Mouse (Mus musculus): ENCODE measurements around the gene Hnf4a. TPM values are rescaled to one million over a fixed set of nuclear protein-coding genes. Genes with fewer than 3 reads are reported as not detected.
"Not testable (repeated sequence)": the region's sequence is repeated elsewhere in the genome, so short reads cannot be mapped to it uniquely, and the experiment has no call there.

Gene Hnf4a
- 0.34 TPM in 1 of 2 replicates, not detected in the other for polyA plus RNA-seq (2015; fragmentation: Nextera tagmentation; extraction: Ambion mirVana)

DNA sequence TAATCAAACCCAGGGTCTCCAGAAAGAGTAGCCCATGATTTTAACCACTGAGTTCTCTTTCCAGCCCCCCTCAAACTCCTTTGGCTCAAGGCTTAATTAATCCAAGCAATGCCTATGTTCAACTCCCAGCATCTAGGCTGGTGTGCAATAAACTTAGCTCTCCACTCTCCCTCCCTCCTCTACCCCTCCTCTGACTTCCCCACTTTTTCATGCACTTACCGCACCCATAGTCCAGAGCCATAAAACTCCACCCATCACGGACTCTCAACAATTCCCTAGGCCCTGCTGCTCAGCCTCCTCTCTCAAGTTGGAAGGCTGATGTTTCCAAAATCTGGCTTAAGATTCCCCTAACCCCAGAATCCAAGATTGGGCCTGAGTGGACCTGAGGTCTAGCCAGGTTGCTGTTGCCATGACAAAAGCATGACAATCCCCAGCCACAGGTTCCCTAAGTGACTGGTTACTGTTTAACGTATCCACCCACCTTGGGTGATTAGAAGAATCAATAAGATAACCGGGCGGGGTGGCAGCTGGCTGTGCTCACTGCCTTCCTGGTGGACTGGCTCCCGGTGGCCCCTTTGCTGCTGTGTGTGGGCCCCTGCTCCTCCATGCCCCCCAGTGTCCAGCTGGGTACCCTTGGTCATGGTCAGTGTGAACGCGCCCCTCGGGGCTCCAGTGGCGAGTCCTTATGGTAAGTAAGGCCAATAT lies at the start of gene Hnf4a:
Gene Hnf4a, plus strand, starts transcription at position 509 of the 705 bp plus-strand sequence.
- H3K9ac ChIP-seq (ENCODE audit: low read length), result no peak within 1 kb of the TSS
- H3K4me2 ChIP-seq (ENCODE audit: low read depth, low read length), result no peak within 1 kb of the TSS
- 73% methylated on average over 10 of the region's 10 CpGs for WGBS
- no peak for ATAC-seq (ENCODE audit: low read depth)
- H3K4me1 ChIP-seq (replicated peaks; ENCODE audit: control insufficient read depth, insufficient read depth, low read length), result no peaks in the 10 kb centered on the region
- H3K4me3 ChIP-seq (ENCODE audit: low read length), result no peak within 1 kb of the TSS
- no peaks in the 10 kb centered on the region for H3K27me3 ChIP-seq (ENCODE audit: control insufficient read depth, insufficient read depth, low read depth, low read length)
- H3K36me3 ChIP-seq (ENCODE audit: control insufficient read depth, insufficient read depth, low read length), result no peaks in the 10 kb centered on the region
- H3K9me3 ChIP-seq (ENCODE audit: control insufficient read depth, low read length), result no peaks in the 10 kb centered on the region
- no peak within 1 kb of the TSS for H3K27ac ChIP-seq (ENCODE audit: low read length)

DNA sequence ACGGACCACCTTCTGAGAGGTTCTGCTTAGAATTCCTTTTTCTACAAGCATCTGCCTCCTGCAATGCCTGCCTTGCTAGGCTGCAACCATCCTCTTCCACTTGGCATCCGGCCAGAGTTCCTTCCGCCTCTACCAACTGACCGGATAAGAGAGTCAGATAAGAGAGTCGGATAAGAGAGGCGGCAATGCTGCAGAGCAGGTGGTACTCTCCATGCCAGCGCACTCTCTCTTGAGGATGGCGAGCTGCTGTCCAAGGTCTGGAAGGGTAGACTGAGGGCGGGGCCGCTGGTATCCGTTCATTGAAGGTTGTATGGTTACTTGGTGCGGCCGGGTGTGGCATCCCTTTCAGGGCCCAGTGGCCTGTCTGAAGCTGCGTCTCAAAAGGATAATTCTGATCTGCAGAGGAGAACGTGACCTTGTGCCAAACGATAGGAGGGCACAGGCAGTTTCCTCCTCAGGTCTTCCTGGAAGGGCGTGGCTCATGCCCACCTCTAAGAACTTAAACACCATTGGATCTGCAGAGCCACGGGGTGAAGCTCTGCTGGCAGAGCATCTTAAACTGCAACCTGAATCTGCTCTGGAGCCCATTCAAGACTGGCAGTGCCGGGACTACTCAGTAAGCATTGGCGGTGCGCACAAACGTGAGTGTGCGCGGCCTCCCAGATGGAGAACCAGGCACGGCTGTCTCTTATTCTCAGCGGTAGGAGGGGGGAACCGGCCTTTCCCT lies 47.9 kb upstream of the Hnf4a start:
- no peak overlapping the region for H3K9ac ChIP-seq (ENCODE audit: low read length)
- H3K4me2 ChIP-seq (ENCODE audit: low read depth, low read length), result no peak overlapping the region
- no peaks in the 10 kb centered on the region for H3K4me1 ChIP-seq (replicated peaks; ENCODE audit: control insufficient read depth, insufficient read depth, low read length)
- peaks cover 4% of the 10 kb centered on the region; the same call in 1 of the 2 replicates for H3K27me3 ChIP-seq (ENCODE audit: control insufficient read depth, insufficient read depth, low read depth, low read length)
- no peak for ATAC-seq (ENCODE audit: low read depth)
- no peak overlapping the region for H3K27ac ChIP-seq (ENCODE audit: low read length)
- H3K36me3 ChIP-seq (ENCODE audit: control insufficient read depth, insufficient read depth, low read length), result no peaks in the 10 kb centered on the region
- 29% methylated on average over 27 of the region's 27 CpGs for WGBS
- no peaks in the 10 kb centered on the region for H3K9me3 ChIP-seq (ENCODE audit: control insufficient read depth, low read length)
- H3K4me3 ChIP-seq (ENCODE audit: low read length), result no peak overlapping the region

DNA sequence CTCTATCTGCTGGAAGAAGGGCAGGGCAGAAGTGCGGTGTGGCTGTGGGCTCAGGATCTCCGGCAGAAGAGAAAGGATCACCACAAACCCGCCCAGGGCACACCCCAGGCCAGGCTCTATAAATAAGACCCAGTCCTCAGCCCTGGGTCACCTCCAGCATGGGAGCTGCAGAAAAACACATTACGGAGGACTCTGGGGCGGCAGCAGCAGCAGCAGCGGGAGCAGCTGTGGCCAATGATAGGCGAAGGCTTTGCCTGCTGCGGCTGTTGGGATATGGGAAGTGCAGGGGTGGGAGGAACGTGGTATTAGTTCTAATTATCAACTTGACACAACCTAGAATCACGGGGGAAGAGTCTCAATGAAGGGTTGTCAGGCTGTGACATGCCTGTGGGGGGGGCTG lies 47.2 kb upstream of the Hnf4a start:
- 37% methylated on average over 10 of the region's 10 CpGs for WGBS
- ATAC-seq (ENCODE audit: low read depth), result no peak
- H3K9me3 ChIP-seq (ENCODE audit: control insufficient read depth, low read length), result no peaks in the 10 kb centered on the region
- H3K27me3 ChIP-seq (ENCODE audit: control insufficient read depth, insufficient read depth, low read depth, low read length), result peaks cover 4% of the 10 kb centered on the region; the same call in 1 of the 2 replicates
- no peak overlapping the region for H3K4me2 ChIP-seq (ENCODE audit: low read depth, low read length)
- no peak overlapping the region for H3K27ac ChIP-seq (ENCODE audit: low read length)
- no peaks in the 10 kb centered on the region for H3K36me3 ChIP-seq (ENCODE audit: control insufficient read depth, insufficient read depth, low read length)
- no peak overlapping the region for H3K9ac ChIP-seq (ENCODE audit: low read length)
- H3K4me3 ChIP-seq (ENCODE audit: low read length), result no peak overlapping the region
- no peaks in the 10 kb centered on the region for H3K4me1 ChIP-seq (replicated peaks; ENCODE audit: control insufficient read depth, insufficient read depth, low read length)

DNA sequence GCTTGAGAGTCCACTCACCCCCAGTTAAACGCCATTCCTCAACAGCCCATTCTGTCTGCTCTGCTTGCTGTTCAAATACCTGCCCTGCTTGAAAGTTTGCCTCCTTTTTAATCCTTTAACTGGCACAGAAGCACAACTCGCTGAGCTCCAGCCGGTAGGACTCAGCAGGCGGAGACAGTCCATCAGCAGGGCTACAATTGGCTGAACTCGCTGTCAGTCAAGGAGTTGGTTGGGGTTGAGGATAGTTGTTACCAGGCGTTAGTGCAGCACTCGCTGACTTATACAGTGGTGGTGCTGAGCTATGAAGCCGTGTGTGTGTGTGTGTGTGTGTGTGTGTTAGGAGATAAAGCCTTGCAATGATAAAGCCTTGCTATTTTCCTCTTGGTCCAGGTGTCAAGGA lies 46.0 kb upstream of the Hnf4a start:
- no peak for ATAC-seq (ENCODE audit: low read depth)
- Histone ChIP-seq H3K4me1 (replicated peaks; ENCODE audit: control insufficient read depth, insufficient read depth, low read length) (no peaks in the 10 kb centered on the region), H3K4me2 (ENCODE audit: low read depth, low read length) (no peak overlapping the region), H3K9me3 (ENCODE audit: control insufficient read depth, low read length) (no peaks in the 10 kb centered on the region), H3K27me3 (ENCODE audit: control insufficient read depth, insufficient read depth, low read depth, low read length) (peaks cover 4% of the 10 kb centered on the region; the same call in 1 of the 2 replicates), H3K36me3 (ENCODE audit: control insufficient read depth, insufficient read depth, low read length) (no peaks in the 10 kb centered on the region), H3K4me3 (ENCODE audit: low read length) (no peak overlapping the region), H3K9ac (ENCODE audit: low read length) (no peak overlapping the region), H3K27ac (ENCODE audit: low read length) (no peak overlapping the region)
- 84% methylated on average over 8 of the region's 8 CpGs for WGBS

DNA sequence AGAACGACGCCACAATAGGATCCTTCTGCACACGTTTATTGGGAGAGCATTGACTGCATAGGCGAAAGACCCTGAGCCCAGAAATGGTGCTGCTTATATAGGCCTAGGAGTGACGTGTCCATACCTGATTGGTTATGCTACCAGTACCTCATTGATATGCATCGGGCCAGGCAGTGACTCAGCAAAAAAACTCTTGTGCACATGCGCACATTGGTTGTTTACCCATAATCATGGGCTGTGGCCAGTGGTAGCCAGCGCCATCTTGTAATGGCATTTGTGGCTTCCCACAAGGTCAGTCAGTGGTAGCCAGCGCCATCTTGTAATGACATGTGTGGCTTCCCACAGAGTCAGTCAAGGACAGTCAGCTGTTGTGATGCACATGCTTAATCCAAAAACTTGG lies 45.3 kb upstream of the Hnf4a start:
- ATAC-seq (ENCODE audit: low read depth); H3K4me1 ChIP-seq (replicated peaks; ENCODE audit: control insufficient read depth, insufficient read depth, low read length); H3K4me3 ChIP-seq (ENCODE audit: low read length); H3K4me2 ChIP-seq (ENCODE audit: low read depth, low read length); H3K9me3 ChIP-seq (ENCODE audit: control insufficient read depth, low read length); H3K27me3 ChIP-seq (ENCODE audit: control insufficient read depth, insufficient read depth, low read depth, low read length); H3K27ac ChIP-seq (ENCODE audit: low read length); H3K9ac ChIP-seq (ENCODE audit: low read length); H3K36me3 ChIP-seq (ENCODE audit: control insufficient read depth, insufficient read depth, low read length): not testable (repeated sequence)
- 91% methylated on average over 9 of the region's 9 CpGs for WGBS

DNA sequence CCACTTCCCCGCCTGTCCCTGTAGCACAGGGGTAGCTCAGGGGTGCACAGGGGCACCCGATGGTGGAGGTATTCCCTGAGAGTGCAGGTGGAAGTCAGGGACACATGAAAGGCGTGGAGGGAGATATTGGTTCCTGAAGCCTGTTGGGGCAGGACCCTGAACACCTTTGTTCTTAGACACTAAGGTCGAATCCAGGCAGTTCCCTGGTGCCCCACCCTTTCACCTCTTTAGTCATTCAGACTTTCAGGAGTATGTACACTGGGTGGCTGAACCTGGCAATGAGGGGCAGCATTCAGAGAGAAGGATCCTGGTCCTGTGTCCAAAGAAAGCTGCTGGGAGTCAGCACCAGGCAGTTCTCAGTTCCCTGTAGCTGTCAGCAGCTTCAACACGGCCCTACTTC lies 44.2 kb upstream of the Hnf4a start:
- Histone ChIP-seq H3K9ac (ENCODE audit: low read length) (no peak overlapping the region), H3K9me3 (ENCODE audit: control insufficient read depth, low read length) (no peaks in the 10 kb centered on the region), H3K4me3 (ENCODE audit: low read length) (no peak overlapping the region), H3K4me1 (replicated peaks; ENCODE audit: control insufficient read depth, insufficient read depth, low read length) (no peaks in the 10 kb centered on the region), H3K4me2 (ENCODE audit: low read depth, low read length) (no peak overlapping the region), H3K27ac (ENCODE audit: low read length) (no peak overlapping the region), H3K27me3 (ENCODE audit: control insufficient read depth, insufficient read depth, low read depth, low read length) (peaks cover 4% of the 10 kb centered on the region; the same call in 1 of the 2 replicates), H3K36me3 (ENCODE audit: control insufficient read depth, insufficient read depth, low read length) (no peaks in the 10 kb centered on the region)
- no peak for ATAC-seq (ENCODE audit: low read depth)
- 69% methylated on average over 5 of the region's 5 CpGs for WGBS

DNA sequence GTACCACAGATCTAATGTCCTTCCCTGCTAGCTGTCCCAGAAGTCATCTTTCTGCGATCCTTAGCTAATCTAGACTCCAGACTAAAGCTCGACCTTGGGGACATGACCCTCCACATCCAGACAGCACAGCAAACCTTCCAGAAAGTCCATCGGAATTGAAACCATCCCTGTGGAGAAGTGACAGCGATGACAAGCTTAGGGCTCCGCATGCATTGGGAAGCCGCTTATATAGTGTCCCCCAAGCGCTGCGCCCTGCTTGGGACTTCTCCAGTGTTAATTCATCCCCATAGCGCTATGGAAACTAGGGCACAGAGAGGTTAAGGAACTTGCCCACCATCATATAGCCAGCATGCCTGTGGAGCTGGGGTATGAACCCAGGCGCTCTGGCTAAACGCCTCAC lies 43.8 kb upstream of the Hnf4a start:
- Histone ChIP-seq H3K9me3 (ENCODE audit: control insufficient read depth, low read length) (no peaks in the 10 kb centered on the region), H3K27me3 (ENCODE audit: control insufficient read depth, insufficient read depth, low read depth, low read length) (peaks cover 4% of the 10 kb centered on the region; the same call in 1 of the 2 replicates), H3K4me2 (ENCODE audit: low read depth, low read length) (no peak overlapping the region), H3K27ac (ENCODE audit: low read length) (no peak overlapping the region), H3K9ac (ENCODE audit: low read length) (no peak overlapping the region), H3K4me3 (ENCODE audit: low read length) (no peak overlapping the region), H3K36me3 (ENCODE audit: control insufficient read depth, insufficient read depth, low read length) (no peaks in the 10 kb centered on the region), H3K4me1 (replicated peaks; ENCODE audit: control insufficient read depth, insufficient read depth, low read length) (no peaks in the 10 kb centered on the region)
- 64% methylated on average over 11 of the region's 11 CpGs for WGBS
- ATAC-seq (ENCODE audit: low read depth), result no peak

DNA sequence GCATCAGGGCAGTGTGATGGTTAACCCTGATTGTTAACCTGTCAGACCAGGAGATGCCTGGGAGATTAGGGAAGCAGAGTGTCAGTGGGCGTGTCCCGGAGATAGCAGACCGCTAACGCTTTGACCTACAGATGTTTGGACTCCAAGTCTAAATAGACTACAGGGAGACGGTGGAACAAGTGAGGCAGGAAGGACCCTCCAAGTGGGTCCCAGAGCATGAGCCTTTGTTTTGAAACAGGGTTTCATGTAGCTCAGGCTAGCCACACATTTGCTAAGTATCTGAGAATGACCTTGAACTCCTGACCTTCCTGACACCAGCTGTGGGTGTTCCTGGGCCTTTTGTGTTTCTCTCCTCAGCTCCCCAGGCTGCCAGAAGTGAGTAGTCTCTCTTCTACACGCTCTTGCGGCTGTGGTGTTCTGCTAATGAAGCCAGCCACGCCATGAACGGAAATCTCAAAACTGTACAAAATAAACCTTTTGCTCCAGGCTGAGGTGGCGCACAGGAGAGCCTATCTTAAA lies 43.3 kb upstream of the Hnf4a start:
- no peak overlapping the region for H3K9ac ChIP-seq (ENCODE audit: low read length)
- H3K27ac ChIP-seq (ENCODE audit: low read length), result no peak overlapping the region
- no peak for ATAC-seq (ENCODE audit: low read depth)
- peaks cover 4% of the 10 kb centered on the region; the same call in 1 of the 2 replicates for H3K27me3 ChIP-seq (ENCODE audit: control insufficient read depth, insufficient read depth, low read depth, low read length)
- no peak overlapping the region for H3K4me3 ChIP-seq (ENCODE audit: low read length)
- H3K4me2 ChIP-seq (ENCODE audit: low read depth, low read length), result no peak overlapping the region
- no peaks in the 10 kb centered on the region for H3K4me1 ChIP-seq (replicated peaks; ENCODE audit: control insufficient read depth, insufficient read depth, low read length)
- 42% methylated on average over 10 of the region's 10 CpGs for WGBS
- no peaks in the 10 kb centered on the region for H3K36me3 ChIP-seq (ENCODE audit: control insufficient read depth, insufficient read depth, low read length)
- no peaks in the 10 kb centered on the region for H3K9me3 ChIP-seq (ENCODE audit: control insufficient read depth, low read length)

DNA sequence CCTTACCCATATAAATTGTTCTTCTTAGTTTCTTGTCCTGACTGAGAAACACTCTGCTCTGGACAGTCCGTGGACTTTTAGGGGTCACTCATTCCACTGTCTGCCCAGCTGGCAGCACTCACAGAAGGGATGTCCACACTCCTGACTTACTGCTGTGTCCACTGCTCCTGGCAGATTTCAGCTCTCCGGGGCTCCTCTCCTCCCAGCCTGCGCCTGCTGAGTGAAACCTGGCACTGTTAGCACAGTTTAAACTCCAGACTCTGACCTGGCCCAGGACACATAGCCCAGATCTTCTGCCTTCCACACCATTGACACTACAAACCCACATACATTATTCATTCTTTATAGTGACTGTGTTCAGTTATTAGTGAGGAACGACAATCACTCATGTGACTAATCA lies 42.6 kb upstream of the Hnf4a start:
- H3K9me3 ChIP-seq (ENCODE audit: control insufficient read depth, low read length), result no peaks in the 10 kb centered on the region
- H3K27ac ChIP-seq (ENCODE audit: low read length), result no peak overlapping the region
- no peaks in the 10 kb centered on the region for H3K4me1 ChIP-seq (replicated peaks; ENCODE audit: control insufficient read depth, insufficient read depth, low read length)
- no peak overlapping the region for H3K4me3 ChIP-seq (ENCODE audit: low read length)
- 57% methylated on average over 4 of the region's 4 CpGs for WGBS
- no peak overlapping the region for H3K4me2 ChIP-seq (ENCODE audit: low read depth, low read length)
- H3K9ac ChIP-seq (ENCODE audit: low read length), result no peak overlapping the region
- peaks cover 4% of the 10 kb centered on the region for H3K36me3 ChIP-seq (ENCODE audit: control insufficient read depth, insufficient read depth, low read length)
- H3K27me3 ChIP-seq (ENCODE audit: control insufficient read depth, insufficient read depth, low read depth, low read length), result peaks cover 1% of the 10 kb centered on the region; the same call in 1 of the 2 replicates
- no peak for ATAC-seq (ENCODE audit: low read depth)

All from lung, embryonic 16.5 days (tissue).